Mouse (Mus musculus): ENCODE measurements around the gene Krtap20-2.
"Not testable (repeated sequence)": the region's sequence is repeated elsewhere in the genome, so short reads cannot be mapped to it uniquely, and the experiment has no call there.

Krtap20-2 gene

DNA sequence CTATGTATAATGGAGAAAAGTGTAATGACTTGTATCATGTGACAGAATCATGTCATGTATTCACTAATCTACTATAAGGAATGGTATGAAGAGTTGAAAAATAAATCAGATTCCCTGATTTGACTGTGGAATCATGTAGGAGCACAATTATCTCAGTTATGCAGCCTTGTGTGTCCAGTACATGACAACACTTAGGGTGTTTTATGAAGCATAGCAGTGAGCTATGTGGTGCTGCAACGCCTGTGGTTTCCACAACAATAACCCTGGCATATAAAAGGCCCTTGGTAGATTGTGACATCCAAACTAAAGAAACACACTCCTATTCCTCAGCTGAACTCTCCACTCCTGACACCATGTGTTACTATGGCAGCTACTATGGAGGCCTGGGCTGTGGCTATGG is at the start of gene Krtap20-2:
Gene Krtap20-2, plus strand, starts transcription at position 301 of the 400 bp plus-strand sequence.
- DNase-seq (ENCODE audit: low spot score in 2 of 2) = no peak

- no peak for DNase-seq (ENCODE audit: low spot score in 2 of 2)
Observed at GRCm38 (mm10) chr16:89157652-89158051, 48.0 kb upstream of the Krtap20-2 start, which contains the start of gene Gm9789. Gm9789 (plus strand) TSS chr16:89157952.

DNA sequence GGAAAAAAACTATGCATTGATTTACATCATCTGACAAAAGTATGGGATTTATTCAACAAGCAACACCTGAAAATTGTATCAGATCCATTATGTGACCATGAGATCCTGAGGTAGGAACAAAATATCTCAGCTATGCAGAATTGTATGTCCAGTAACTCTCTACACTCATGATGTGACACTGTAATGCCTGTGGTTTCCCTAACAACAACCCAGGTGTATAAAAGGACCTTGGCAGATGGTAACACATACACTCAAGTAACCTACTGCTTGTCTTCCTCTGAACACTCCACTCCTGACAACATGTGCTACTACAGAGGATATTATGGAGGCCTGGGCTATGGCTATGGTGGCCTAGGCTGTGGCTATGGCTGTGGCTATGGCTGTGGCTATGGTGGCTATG is 36.5 kb upstream of the Krtap20-2 start, which contains the start of gene Gm7735:
Gene Gm7735, plus strand, starts transcription at position 301 of the 400 bp plus-strand sequence.
- DNase-seq (ENCODE audit: low spot score in 2 of 2) = not testable (repeated sequence)

- DNase-seq (ENCODE audit: low spot score in 2 of 2) = no peak
Observed at GRCm38 (mm10) chr16:89174435-89174834, 31.2 kb upstream of the Krtap20-2 start, which contains the start of gene 1110057P08Rik. 1110057P08Rik (plus strand) TSS chr16:89174735.

DNA sequence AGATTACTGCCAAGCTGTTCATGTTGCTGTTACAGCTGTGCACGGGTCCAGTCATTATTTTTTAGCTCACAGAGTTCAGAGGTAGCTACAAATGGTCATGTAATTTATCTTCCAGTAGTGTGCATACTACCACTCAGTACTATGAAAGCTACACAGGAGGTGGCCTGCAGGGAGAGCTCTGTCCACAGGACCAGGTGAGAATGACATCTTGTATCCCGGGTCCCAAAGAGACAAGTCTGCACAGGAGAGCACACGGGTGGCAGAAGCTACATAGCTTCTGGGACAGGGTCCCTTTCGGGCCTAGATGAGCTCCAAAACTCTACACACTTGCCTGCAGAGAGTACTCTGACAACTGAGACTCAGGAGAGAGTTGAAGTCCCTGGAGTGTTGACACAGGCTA is 17.0 kb upstream of the Krtap20-2 start:
- no peak for DNase-seq (ENCODE audit: low spot score in 2 of 2)
